Comparison of ENCODE assay signal across 8 mouse cellular contexts in the genomic region with DNA sequence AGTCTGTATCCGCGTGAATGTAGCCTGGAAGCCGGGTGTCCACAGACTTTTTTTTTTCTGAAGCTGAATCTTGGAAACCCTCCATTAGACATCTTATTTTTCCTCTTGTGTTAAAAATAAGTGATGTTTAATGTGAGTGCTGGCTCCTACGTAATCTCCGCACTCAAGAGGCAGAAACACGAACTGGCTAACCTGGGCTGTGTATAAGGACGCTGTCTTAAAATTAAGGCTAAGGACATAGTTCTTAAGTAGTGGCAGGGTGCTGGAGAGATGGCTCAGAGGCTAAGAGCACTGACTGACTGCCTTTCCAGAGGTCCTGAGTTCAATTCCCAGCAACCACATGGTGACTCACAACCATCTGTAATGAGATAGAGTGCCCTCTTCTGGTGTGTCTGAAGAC. TPM values are rescaled to one million over a fixed set of nuclear protein-coding genes. Genes with fewer than 3 reads are reported as not detected.
DNase-seq lines count a peak whose midpoint lies in the region; ATAC-seq and TF ChIP-seq lines count a peak whose summit lies in the region.

No protein-coding gene starts in this region.

- no peaks in the 10 kb centered on the region for H3K27me3 ChIP-seq in kidney, embryonic 14.5 days (ENCODE audit: control insufficient read depth, insufficient read depth, low read length)
- no peaks in the 10 kb centered on the region; the same call in 1 of the 2 replicates for H3K27me3 ChIP-seq in hindbrain, embryonic 16.5 days (replicated peaks; ENCODE audit: control insufficient read depth, insufficient read depth, low read length)
- 0 out of 2 replicates have a peak, but pooled peaks cover 2% of the 10 kb centered on the region for H3K27me3 ChIP-seq in midbrain, embryonic 15.5 days (replicated peaks)

- TF ChIP-seq POLR2A in cortical plate, adult 2 months (IDR thresholded peaks at IDR 0.05; ENCODE audit: extremely low read depth, insufficient read depth, low read length): no peak

- TF ChIP-seq CTCF in cortical plate, adult 2 months (IDR thresholded peaks at IDR 0.05; ENCODE audit: extremely low read depth, insufficient read depth, low read length): no peak

- no peak overlapping the region for H3K9ac ChIP-seq in kidney, embryonic 14.5 days (ENCODE audit: low read depth, low read length)
- peak overlapping the region; percentile 61 for H3K9ac ChIP-seq in hindbrain, embryonic 16.5 days (ENCODE audit: low read depth, low read length)
- H3K9ac ChIP-seq in midbrain, embryonic 15.5 days: peak overlapping the region; percentile 37; the same call in 1 of the 2 replicates

- DNase-seq in kidney, adult 9 months: no peak
- no peak for DNase-seq in frontal cortex, postnatal 10 days (ENCODE audit: low spot score in 2 of 2)
- no peak for DNase-seq in urinary bladder, postnatal 14 days (ENCODE audit: low spot score)

- peak overlapping the region; percentile 33 for H3K4me2 ChIP-seq in kidney, embryonic 14.5 days (replicated peaks; ENCODE audit: low read depth, low read length)
- H3K4me2 ChIP-seq in hindbrain, embryonic 16.5 days (ENCODE audit: low read length): peak overlapping the region; percentile 63
- H3K4me2 ChIP-seq in midbrain, embryonic 15.5 days: peak overlapping the region; percentile 69

- no peaks in the 10 kb centered on the region for H3K9me3 ChIP-seq in kidney, embryonic 14.5 days (ENCODE audit: control insufficient read depth, low read length)
- no peaks in the 10 kb centered on the region for H3K9me3 ChIP-seq in hindbrain, embryonic 16.5 days (ENCODE audit: control insufficient read depth, low read length)
- H3K9me3 ChIP-seq in midbrain, embryonic 15.5 days: no peaks in the 10 kb centered on the region

- ATAC-seq in kidney, embryonic 14.5 days (ENCODE audit: low FRiP score, low TSS enrichment): peak; percentile 30
- peak; percentile 28 for ATAC-seq in CD4-positive, CD25-positive, alpha-beta regulatory T cell, adult 4 months
- peak; percentile 25; the same call in 1 of the 2 replicates for ATAC-seq in hindbrain, embryonic 16.5 days
- peak; percentile 49 for ATAC-seq in midbrain, embryonic 15.5 days (replicated peaks)

- H3K4me3 ChIP-seq in kidney, embryonic 14.5 days (ENCODE audit: low read length): peak overlapping the region; percentile 80
- peak overlapping the region; percentile 81; the same call in 1 of the 2 replicates for H3K4me3 ChIP-seq in cortical plate, adult 2 months (ENCODE audit: insufficient read depth, low read length)
- H3K4me3 ChIP-seq in hindbrain, embryonic 16.5 days (ENCODE audit: low read length): peak overlapping the region; percentile 71
- H3K4me3 ChIP-seq in midbrain, embryonic 15.5 days: peak overlapping the region; percentile 87

- H3K36me3 ChIP-seq in kidney, embryonic 14.5 days (ENCODE audit: control insufficient read depth, insufficient read depth, low read length): peaks cover 15% of the 10 kb centered on the region
- H3K36me3 ChIP-seq in hindbrain, embryonic 16.5 days (ENCODE audit: control insufficient read depth, insufficient read depth, low read length): peaks cover 6% of the 10 kb centered on the region; the same call in 1 of the 2 replicates
- peaks cover 7% of the 10 kb centered on the region; the same call in 1 of the 2 replicates for H3K36me3 ChIP-seq in midbrain, embryonic 15.5 days (replicated peaks)

- WGBS in kidney, embryonic 14.5 days: 12% methylated on average over 7 of the region's 7 CpGs
- 13% methylated on average over 7 of the region's 7 CpGs for WGBS in hindbrain, embryonic 16.5 days
- 12% methylated on average over 7 of the region's 7 CpGs for WGBS in midbrain, embryonic 15.5 days

- H3K4me1 ChIP-seq in kidney, embryonic 14.5 days (ENCODE audit: control insufficient read depth, insufficient read depth, low read length): no peaks in the 10 kb centered on the region
- no peaks in the 10 kb centered on the region for H3K4me1 ChIP-seq in cortical plate, adult 2 months (ENCODE audit: control insufficient read depth, insufficient read depth, low read length)
- no peaks in the 10 kb centered on the region; the same call in 1 of the 2 replicates for H3K4me1 ChIP-seq in hindbrain, embryonic 16.5 days (ENCODE audit: control insufficient read depth, insufficient read depth, low read depth, low read length)
- peaks cover 6% of the 10 kb centered on the region; the same call in 1 of the 2 replicates for H3K4me1 ChIP-seq in midbrain, embryonic 15.5 days

- no peak overlapping the region for H3K27ac ChIP-seq in kidney, embryonic 14.5 days (ENCODE audit: low read depth, low read length)
- H3K27ac ChIP-seq in cortical plate, adult 2 months (ENCODE audit: insufficient read depth, low read length): no peak overlapping the region
- H3K27ac ChIP-seq in hindbrain, embryonic 16.5 days (ENCODE audit: low read depth, low read length): peak overlapping the region; percentile 88
- H3K27ac ChIP-seq in midbrain, embryonic 15.5 days: peak overlapping the region; percentile 89

RNA-seq across cellular contexts. Expression of gene Eif2s3x, which starts 0.7 kb away (rescaled TPM):
- 78.6 and 84.2 TPM in 2 replicates for polyA plus RNA-seq in kidney, embryonic 14.5 days (2014; fragmentation: Nextera tagmentation; extraction: Ambion mirVana)
- polyA plus RNA-seq in CD4-positive, CD25-positive, alpha-beta regulatory T cell, adult 4 months (2017; shearing (Covaris generic)): 10 to 100 TPM; 57.3 to 74.9 TPM
- 88.2 and 92.5 TPM in 2 replicates for polyA plus RNA-seq in cortical plate, adult 2 months (2012; rRNA removed)
- 81.9 and 85.8 TPM in 2 replicates for polyA plus RNA-seq in hindbrain, embryonic 16.5 days (2015; fragmentation: Nextera tagmentation; extraction: Ambion mirVana)
- 89.5 and 96.1 TPM in 2 replicates for polyA plus RNA-seq in midbrain, embryonic 15.5 days (2015; fragmentation: Nextera tagmentation; extraction: Ambion mirVana)

RNA-seq across cellular contexts. Expression of gene Klhl15, which starts 21.0 kb away (rescaled TPM):
- 8.6 and 13.5 TPM in 2 replicates for polyA plus RNA-seq in kidney, embryonic 14.5 days (2014; fragmentation: Nextera tagmentation; extraction: Ambion mirVana)
- 1 to 10 TPM; 8.0 to 8.5 TPM for polyA plus RNA-seq in CD4-positive, CD25-positive, alpha-beta regulatory T cell, adult 4 months (2017; shearing (Covaris generic))
- polyA plus RNA-seq in cortical plate, adult 2 months (2012; rRNA removed): 7.2 TPM in 2 replicates
- 9.1 and 9.2 TPM in 2 replicates for polyA plus RNA-seq in hindbrain, embryonic 16.5 days (2015; fragmentation: Nextera tagmentation; extraction: Ambion mirVana)
- 9.4 and 10.1 TPM in 2 replicates for polyA plus RNA-seq in midbrain, embryonic 15.5 days (2015; fragmentation: Nextera tagmentation; extraction: Ambion mirVana)

Comparison
In these comparisons a context has a peak if more than half of its experiments do, and no peak if none do; other contexts are left out.
1. H3K27ac ChIP-seq: peak in hindbrain, embryonic 16.5 days (single experiment) and midbrain, embryonic 15.5 days (single experiment); none in kidney, embryonic 14.5 days (single experiment) and cortical plate, adult 2 months (single experiment).
2. Peak in every context shown above with its lines, with median percentiles within 50 percentile points of each other: ATAC-seq, H3K4me2 ChIP-seq and H3K4me3 ChIP-seq.